Mouse (Mus musculus) left cerebral cortex, postnatal 36 days (tissue): ENCODE results near the gene Ndufb8. TPM values are rescaled to one million over a fixed set of nuclear protein-coding genes. Genes with fewer than 3 reads are reported as not detected.

Experiments used
- DNase-seq, 2 experiments: peaks; one replicate each; pipeline ENCODE4 v3.0.0; 2021 to 2022; ENCODE audit warnings: low spot score in 2 of 2, mixed read lengths in 1 of 2
- intact Hi-C: fragments of 180-260 bp; cut with DNase I; formaldehyde crosslinking; loops from one replicate; pipeline ENCODE4 v1.15.1; 2025
- total RNA-seq, 2 experiments: library from RNA; stranded (reverse); gene quantifications; 2 replicates each; pipeline ENCODE4 v1.2.3; 2021

Ndufb8 gene
- total RNA-seq, 2 experiments from 2014 or later, result 365 to 378 TPM

GRCm38 (mm10) chr19:44498936-44499335, 56.3 kb downstream of the Ndufb8 start:
- intact Hi-C loops, result no loop called here
- no peak for DNase-seq

Other genes with a start within 250 kb of the Ndufb8 start
- gene Scd4, start 222.3 kb downstream of the Ndufb8 start, total RNA-seq, result 1 to 10 TPM; 2.2 to 3.1 TPM
- 100 to 1,000 TPM; 141 to 168 TPM for gene Scd1, start 147.6 kb downstream of the Ndufb8 start, total RNA-seq
- gene Wnt8b, start 62.0 kb downstream of the Ndufb8 start, total RNA-seq, result not detected
- under 1 TPM; 0.07 to 0.36 TPM for gene Sec31b, start 9.6 kb downstream of the Ndufb8 start, total RNA-seq
- not detected for gene Gm20538, start 2.6 kb downstream of the Ndufb8 start, total RNA-seq
- gene Hif1an, start 7.4 kb upstream of the Ndufb8 start, total RNA-seq, result 10 to 100 TPM; 26.3 to 31.9 TPM
- gene Pax2, start 200.6 kb upstream of the Ndufb8 start, total RNA-seq, result under 1 TPM; 0.16 to 0.32 TPM